Mouse (Mus musculus) layer of hippocampus, adult 8-10 months (tissue): ENCODE data around the gene AI837181. TPM values are rescaled to one million over a fixed set of nuclear protein-coding genes. Genes with fewer than 3 reads are reported as not detected.

Experiments
- DNase-seq, 2 experiments: peaks; one replicate each; pipeline ENCODE4 v3.0.0; 2022; ENCODE audit warnings: low spot score in 2 of 2
- total RNA-seq, 4 experiments: library from RNA; stranded (reverse); gene quantifications; 2 replicates each; pipeline ENCODE4 v1.2.4; 2022

Gene AI837181
- total RNA-seq, 4 experiments from 2014 or later = 64.8 to 71.2 (median 67.6) TPM

GRCm38 (mm10) chr19:5444954-5445353, 20.0 kb downstream of the AI837181 start:
- no peak for DNase-seq

- no peak for DNase-seq
Observed at GRCm38 (mm10) chr19:5445747-5446146, 20.8 kb downstream of the AI837181 start.

- DNase-seq = no peak
Observed at GRCm38 (mm10) chr19:5447515-5448353, 22.8 kb downstream of the AI837181 start, which contains the start of gene Fosl1. Fosl1 (plus strand) TSS chr19:5447547.

- no peak for DNase-seq
Observed at GRCm38 (mm10) chr19:5448354-5449150, 23.6 kb downstream of the AI837181 start.

GRCm38 (mm10) chr19:5449673-5450072, 24.7 kb downstream of the AI837181 start:
- no peak for DNase-seq

- DNase-seq = no peak
Observed at GRCm38 (mm10) chr19:5451766-5452165, 26.8 kb downstream of the AI837181 start.

GRCm38 (mm10) chr19:5455037-5455436, 30.1 kb downstream of the AI837181 start:
- no peak for DNase-seq

GRCm38 (mm10) chr19:5455568-5455967, 30.6 kb downstream of the AI837181 start:
- no peak for DNase-seq

GRCm38 (mm10) chr19:5456241-5456921, 31.4 kb downstream of the AI837181 start:
- DNase-seq = no peak

- peak; percentile 95 for DNase-seq
Observed at GRCm38 (mm10) chr19:5456922-5457745, 32.2 kb downstream of the AI837181 start.

GRCm38 (mm10) chr19:5457746-5458442, 33.0 kb downstream of the AI837181 start, which contains the start of gene Ccdc85b:
Ccdc85b (minus strand) TSS chr19:5457894.
- no peak for DNase-seq

GRCm38 (mm10) chr19:5459019-5459418, 34.1 kb downstream of the AI837181 start:
- no peak for DNase-seq

GRCm38 (mm10) chr19:5459896-5460295, 35.0 kb downstream of the AI837181 start:
- no peak for DNase-seq

GRCm38 (mm10) chr19:5460465-5460911, 35.5 kb downstream of the AI837181 start, which contains the start of gene Fibp:
Fibp (plus strand) TSS chr19:5460615.
- DNase-seq = peak; percentile 79 to 87

GRCm38 (mm10) chr19:5461411-5461810, 36.5 kb downstream of the AI837181 start:
- DNase-seq = no peak

GRCm38 (mm10) chr19:5463212-5463611, 38.3 kb downstream of the AI837181 start:
- no peak for DNase-seq

GRCm38 (mm10) chr19:5463791-5464562, 39.0 kb downstream of the AI837181 start:
- no peak for DNase-seq

GRCm38 (mm10) chr19:5465037-5465436, 40.1 kb downstream of the AI837181 start:
- no peak for DNase-seq

- DNase-seq = no peak
Observed at GRCm38 (mm10) chr19:5466916-5467500, 42.1 kb downstream of the AI837181 start.
